Mouse (Mus musculus) cerebellum, postnatal 4 days (tissue): ENCODE measurements around the gene Ankrd50.

Experiments
- DNase-seq, 2 experiments: peaks; one replicate each; pipeline ENCODE4 v3.0.0; 2022; ENCODE audit warnings: low spot score in 2 of 2, mixed read lengths in 1 of 2

Gene Ankrd50

GRCm38 (mm10) chr3:38484191-38485106 lies at the start of gene Ankrd50:
Gene Ankrd50 (minus strand): TSS chr3:38484844.
- DNase-seq = peak; percentile 98 to 99

GRCm38 (mm10) chr3:38534245-38534644 lies 49.6 kb upstream of the Ankrd50 start:
- DNase-seq = no peak

DNA sequence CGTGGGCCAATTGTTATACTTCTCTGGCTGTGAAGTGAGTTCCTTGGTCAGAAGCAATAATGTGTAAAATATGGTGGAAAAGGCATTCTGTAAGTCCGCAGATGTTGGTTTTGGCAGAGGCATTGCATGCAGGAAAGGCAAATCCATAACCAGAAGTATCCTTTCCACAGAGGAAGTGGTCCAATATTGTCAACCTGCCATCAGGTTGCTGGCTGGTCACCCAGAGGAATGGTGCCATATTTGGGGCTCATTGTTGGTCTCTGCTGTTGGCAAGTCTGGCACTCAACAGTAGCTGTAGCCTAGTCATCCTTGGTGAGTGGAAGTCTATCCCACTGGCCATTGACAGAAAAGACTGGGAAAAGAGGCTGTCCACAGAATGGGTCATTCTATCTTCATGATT lies 35.8 kb upstream of the Ankrd50 start:
- peak in 1 of 2 experiments; percentile 3 for DNase-seq

DNA sequence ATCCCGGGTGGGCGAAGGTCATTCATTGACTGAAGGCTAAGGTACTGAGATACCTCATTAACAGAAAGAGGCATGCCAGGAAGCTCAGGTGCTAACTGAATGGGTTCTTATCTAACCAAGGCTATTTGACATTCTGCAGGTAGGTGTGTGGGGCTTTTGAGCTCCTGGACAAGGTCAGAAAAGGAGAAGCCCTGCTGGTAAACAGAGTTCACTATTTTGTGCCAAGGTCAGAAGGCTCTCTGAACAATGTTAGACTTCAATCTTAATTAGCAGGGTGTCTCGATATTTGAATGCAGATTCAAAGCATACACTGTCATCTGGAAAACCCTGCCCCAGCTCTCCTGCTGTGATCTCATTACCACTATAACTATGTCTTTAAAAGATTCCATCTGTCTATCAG lies 35.3 kb upstream of the Ankrd50 start:
- no peak for DNase-seq

DNA sequence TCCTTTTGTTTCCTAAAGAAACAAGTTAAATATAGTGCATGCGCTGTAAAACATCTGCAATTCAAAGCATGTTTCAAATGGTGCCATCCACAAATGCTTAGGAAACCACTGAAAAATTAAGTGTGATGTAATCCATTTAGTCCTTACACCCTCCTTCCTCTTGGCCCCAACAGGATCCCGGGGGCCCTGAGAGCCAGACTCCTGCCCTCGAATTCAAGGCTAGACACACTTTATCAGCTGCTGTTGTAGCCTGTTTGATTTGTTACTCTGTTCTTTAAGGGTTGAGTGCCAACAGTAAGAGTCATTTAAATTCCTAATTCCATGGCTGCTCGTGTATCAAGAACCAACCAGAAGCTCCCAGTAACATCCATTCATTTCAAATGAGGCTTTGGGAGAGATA lies 19.0 kb upstream of the Ankrd50 start:
- DNase-seq = no peak

GRCm38 (mm10) chr3:38502156-38502555 lies 17.5 kb upstream of the Ankrd50 start:
- DNase-seq = no peak

GRCm38 (mm10) chr3:38501739-38502138 lies 17.1 kb upstream of the Ankrd50 start:
- DNase-seq = no peak

DNA sequence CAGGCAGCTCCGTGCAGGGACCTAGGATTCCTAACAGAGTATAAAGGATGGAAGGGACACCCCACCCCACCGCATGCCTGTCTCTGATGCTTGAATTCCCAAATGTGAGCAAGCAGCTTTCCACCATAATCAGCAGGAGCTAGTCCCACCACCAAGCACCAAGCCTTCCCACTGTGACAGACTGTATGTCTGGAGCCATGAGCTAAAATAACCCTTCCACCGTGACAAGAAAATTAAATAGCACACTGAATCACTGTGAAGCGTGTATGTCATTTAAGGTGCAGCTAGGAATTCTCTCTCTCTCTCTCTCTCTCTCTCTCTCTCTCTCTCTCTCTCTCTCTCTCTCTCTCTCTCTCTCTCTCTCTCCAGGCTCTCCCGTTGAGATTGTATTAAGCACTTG lies 16.7 kb upstream of the Ankrd50 start:
- DNase-seq = no peak

GRCm38 (mm10) chr3:38498561-38498960 lies 13.9 kb upstream of the Ankrd50 start:
- DNase-seq = no peak

GRCm38 (mm10) chr3:38496795-38497385 lies 12.2 kb upstream of the Ankrd50 start:
- no peak for DNase-seq

- no peak for DNase-seq
Measured at GRCm38 (mm10) chr3:38491702-38492101, 7.1 kb upstream of the Ankrd50 start.

- DNase-seq = no peak
Measured at GRCm38 (mm10) chr3:38491236-38491635, 6.6 kb upstream of the Ankrd50 start.

GRCm38 (mm10) chr3:38490720-38491119 lies 6.1 kb upstream of the Ankrd50 start:
- DNase-seq = no peak

- no peak for DNase-seq
Measured at GRCm38 (mm10) chr3:38485107-38485545, 482 bp upstream of the Ankrd50 start.

DNA sequence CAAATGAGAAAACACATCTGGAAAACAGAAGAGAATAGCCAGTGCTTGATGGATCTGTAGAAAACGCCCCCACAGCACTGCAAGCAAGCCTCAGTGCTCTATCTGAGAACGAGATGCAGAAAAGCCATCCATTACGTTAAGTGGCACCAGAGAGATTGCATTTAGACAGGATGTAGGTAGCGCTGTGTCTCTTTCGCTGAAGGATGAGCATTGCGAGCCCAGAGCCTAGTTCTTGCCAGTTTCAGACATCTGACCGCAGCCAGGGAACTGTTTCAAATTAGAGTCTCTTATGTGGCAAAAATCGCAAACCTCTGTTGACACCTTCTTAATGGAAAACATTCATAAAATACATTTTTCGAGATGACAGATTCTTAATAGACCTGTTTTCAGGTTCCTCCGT lies 1.1 kb downstream of the Ankrd50 start:
- DNase-seq = no peak

- DNase-seq = peak in 1 of 2 experiments; percentile 19
Measured at GRCm38 (mm10) chr3:38482749-38483148, 1.9 kb downstream of the Ankrd50 start.

- no peak for DNase-seq
Measured at GRCm38 (mm10) chr3:38481106-38481505, 3.5 kb downstream of the Ankrd50 start.

DNA sequence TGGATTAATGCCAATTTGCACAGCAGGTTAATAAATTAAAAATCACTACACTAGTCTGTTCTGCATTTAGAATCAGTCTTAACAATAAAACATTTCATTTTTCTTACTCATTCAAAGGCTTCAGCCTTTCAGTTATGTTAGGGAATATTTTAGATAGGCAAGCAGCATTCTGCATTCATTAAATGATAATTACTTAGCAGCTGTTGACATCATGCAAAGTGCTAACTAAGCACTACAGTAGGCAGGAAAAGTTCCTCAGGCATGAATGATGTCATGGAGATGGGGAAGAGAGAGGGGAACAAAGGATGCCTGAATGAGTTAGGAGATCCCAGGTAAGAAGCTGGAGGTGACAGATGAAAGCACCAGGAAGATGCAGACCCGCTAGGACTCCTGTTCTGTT lies 6.7 kb downstream of the Ankrd50 start:
- DNase-seq = no peak

DNA sequence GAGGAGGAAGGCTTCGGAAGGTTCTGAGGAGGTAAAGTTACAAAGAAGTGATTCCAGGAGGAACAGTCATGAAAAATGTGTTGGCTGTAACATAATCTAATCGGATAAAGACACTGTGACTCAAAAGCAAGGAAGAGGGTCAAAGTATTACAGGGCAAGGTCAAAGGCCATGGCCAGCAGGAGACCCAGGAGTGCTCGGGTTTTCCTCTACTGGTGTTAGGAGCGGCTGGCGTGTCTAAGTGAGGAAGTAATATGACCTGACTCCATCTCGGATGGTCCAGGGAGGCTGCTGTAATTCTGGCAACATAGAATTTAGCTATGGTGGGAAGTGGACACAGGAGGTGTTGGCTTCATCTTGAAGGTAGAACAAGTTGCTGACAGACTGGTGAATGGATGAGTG lies 9.1 kb downstream of the Ankrd50 start:
- no peak for DNase-seq

- no peak for DNase-seq
Measured at GRCm38 (mm10) chr3:38473138-38473537, 11.5 kb downstream of the Ankrd50 start.

- no peak for DNase-seq
Measured at GRCm38 (mm10) chr3:38471516-38471915, 13.1 kb downstream of the Ankrd50 start.

DNA sequence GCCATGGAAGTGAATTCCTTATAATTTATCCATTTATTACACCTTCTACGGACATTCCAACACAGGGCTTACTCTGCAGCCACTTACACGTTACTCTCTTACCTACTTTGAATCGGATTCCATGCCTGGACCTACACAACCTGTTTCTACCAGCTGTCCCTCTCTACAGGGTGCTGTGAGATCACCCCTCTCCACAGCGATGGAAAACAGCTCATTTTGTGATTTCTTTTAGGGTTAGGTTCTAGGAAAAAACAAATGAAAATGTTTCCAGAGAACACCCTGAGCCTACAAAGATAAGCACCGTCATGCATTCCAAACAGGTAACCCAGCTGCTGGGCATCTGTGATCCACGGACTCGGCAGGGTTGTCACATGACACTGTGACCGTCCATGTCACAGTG lies 16.5 kb downstream of the Ankrd50 start:
- DNase-seq = no peak

- no peak for DNase-seq
Measured at GRCm38 (mm10) chr3:38466880-38467405, 17.7 kb downstream of the Ankrd50 start.
